Mouse (Mus musculus): ENCODE measurements around the gene Tpi1. TPM values are rescaled to one million over a fixed set of nuclear protein-coding genes. Genes with fewer than 3 reads are reported as not detected.

The Tpi1 gene
- polyA plus RNA-seq, 1 experiment from 2014 or later: 740 TPM

GRCm38 (mm10) chr6:124829799-124830700 lies 16.0 kb upstream of the Tpi1 start:
- Histone ChIP-seq H3K27ac (peak overlapping the region; percentile 91), H3K36me3 (peaks cover 55% of the 10 kb centered on the region), H3K4me2 (peak overlapping the region; percentile 72), H3K9me3 (no peaks in the 10 kb centered on the region), H3K27me3 (no peaks in the 10 kb centered on the region), H3K9ac (replicated peaks) (peak overlapping the region; percentile 69), H3K4me1 (replicated peaks) (peaks cover 32% of the 10 kb centered on the region), H3K4me3 (replicated peaks) (peak overlapping the region; percentile 59)
- ATAC-seq (ENCODE audit: insufficient number of reproducible peaks, insufficient read depth, low FRiP score, low TSS enrichment, low read depth): peak; percentile 86
- WGBS: 1% methylated on average over 38 of the region's 38 CpGs

- Histone ChIP-seq H3K27ac (peak within 1 kb of the TSS; percentile 91), H3K9me3 (no peaks in the 10 kb centered on the region), H3K27me3 (no peaks in the 10 kb centered on the region), H3K9ac (replicated peaks) (peak within 1 kb of the TSS; percentile 70), H3K36me3 (peaks cover 57% of the 10 kb centered on the region), H3K4me3 (replicated peaks) (peak within 1 kb of the TSS; percentile 59), H3K4me1 (replicated peaks) (peaks cover 31% of the 10 kb centered on the region), H3K4me2 (peak within 1 kb of the TSS; percentile 91)
- ATAC-seq (ENCODE audit: insufficient number of reproducible peaks, insufficient read depth, low FRiP score, low TSS enrichment, low read depth): peak; percentile 95
- under 1% methylated on average over 55 of the region's 55 CpGs for WGBS
Measured at GRCm38 (mm10) chr6:124828868-124829798, 15.0 kb upstream of the Tpi1 start, which contains the start of the genes Usp5 and Cdca3. Gene Usp5, minus strand, starts transcription at chr6:124829484. Gene Cdca3, plus strand, starts transcription at chr6:124829547.

GRCm38 (mm10) chr6:124828101-124828592 lies 14.1 kb upstream of the Tpi1 start:
- no peaks in the 10 kb centered on the region for H3K27me3 ChIP-seq
- peak overlapping the region; percentile 91 for H3K4me2 ChIP-seq
- ATAC-seq (ENCODE audit: insufficient number of reproducible peaks, insufficient read depth, low FRiP score, low TSS enrichment, low read depth): no peak
- peaks cover 57% of the 10 kb centered on the region for H3K36me3 ChIP-seq
- 24% methylated on average over 10 of the region's 10 CpGs for WGBS
- H3K9me3 ChIP-seq: no peaks in the 10 kb centered on the region
- peak overlapping the region; percentile 59 for H3K4me3 ChIP-seq (replicated peaks)
- H3K9ac ChIP-seq (replicated peaks): peak overlapping the region; percentile 70
- peak overlapping the region; percentile 3; the same call in 1 of the 2 replicates for H3K27ac ChIP-seq
- peaks cover 31% of the 10 kb centered on the region for H3K4me1 ChIP-seq (replicated peaks)

- no peak for ATAC-seq (ENCODE audit: insufficient number of reproducible peaks, insufficient read depth, low FRiP score, low TSS enrichment, low read depth)
- 98% methylated on average over 4 of the region's 4 CpGs for WGBS
Measured at GRCm38 (mm10) chr6:124822049-124822448, 8.0 kb upstream of the Tpi1 start.

GRCm38 (mm10) chr6:124820891-124821290 lies 6.8 kb upstream of the Tpi1 start:
- Histone ChIP-seq H3K4me1 (replicated peaks) (no peaks in the 10 kb centered on the region), H3K9ac (replicated peaks) (no peak overlapping the region), H3K9me3 (no peaks in the 10 kb centered on the region), H3K27me3 (no peaks in the 10 kb centered on the region), H3K4me3 (replicated peaks) (no peak overlapping the region), H3K4me2 (no peak overlapping the region), H3K36me3 (peaks cover 100% of the 10 kb centered on the region), H3K27ac (no peak overlapping the region)
- no peak for ATAC-seq (ENCODE audit: insufficient number of reproducible peaks, insufficient read depth, low FRiP score, low TSS enrichment, low read depth)
- 92% methylated on average over 5 of the region's 5 CpGs for WGBS

More at GRCm38 (mm10) chr6:124822049-124822448, 8.0 kb upstream of the Tpi1 start:
- Histone ChIP-seq H3K9me3 (no peaks in the 10 kb centered on the region), H3K4me1 (replicated peaks) (no peaks in the 10 kb centered on the region), H3K4me2 (no peak overlapping the region), H3K9ac (replicated peaks) (no peak overlapping the region), H3K4me3 (replicated peaks) (no peak overlapping the region), H3K27me3 (no peaks in the 10 kb centered on the region), H3K36me3 (peaks cover 99% of the 10 kb centered on the region), H3K27ac (no peak overlapping the region)

- peaks cover 11% of the 10 kb centered on the region for H3K4me1 ChIP-seq (replicated peaks)
- ATAC-seq (ENCODE audit: insufficient number of reproducible peaks, insufficient read depth, low FRiP score, low TSS enrichment, low read depth): no peak
- H3K9me3 ChIP-seq: no peaks in the 10 kb centered on the region
- peaks cover 81% of the 10 kb centered on the region for H3K36me3 ChIP-seq
- H3K9ac ChIP-seq (replicated peaks): no peak overlapping the region
- no peak overlapping the region for H3K27ac ChIP-seq
- H3K4me2 ChIP-seq: no peak overlapping the region
- 92% methylated on average over 8 of the region's 8 CpGs for WGBS
- H3K4me3 ChIP-seq (replicated peaks): no peak overlapping the region
- H3K27me3 ChIP-seq: no peaks in the 10 kb centered on the region
Measured at GRCm38 (mm10) chr6:124817971-124818370, 3.9 kb upstream of the Tpi1 start.

GRCm38 (mm10) chr6:124817563-124817962 lies 3.5 kb upstream of the Tpi1 start:
- Histone ChIP-seq H3K4me2 (no peak overlapping the region), H3K27ac (no peak overlapping the region), H3K4me3 (replicated peaks) (no peak overlapping the region), H3K9me3 (no peaks in the 10 kb centered on the region), H3K36me3 (peaks cover 78% of the 10 kb centered on the region), H3K9ac (replicated peaks) (no peak overlapping the region), H3K27me3 (no peaks in the 10 kb centered on the region), H3K4me1 (replicated peaks) (peaks cover 15% of the 10 kb centered on the region)
- WGBS: 94% methylated on average over 8 of the region's 8 CpGs
- ATAC-seq (ENCODE audit: insufficient number of reproducible peaks, insufficient read depth, low FRiP score, low TSS enrichment, low read depth): no peak

GRCm38 (mm10) chr6:124817125-124817524 lies 3.0 kb upstream of the Tpi1 start:
- H3K9me3 ChIP-seq: no peaks in the 10 kb centered on the region
- no peak overlapping the region for H3K4me2 ChIP-seq
- H3K4me1 ChIP-seq (replicated peaks): peaks cover 20% of the 10 kb centered on the region
- no peak overlapping the region for H3K27ac ChIP-seq
- 96% methylated on average over 11 of the region's 11 CpGs for WGBS
- H3K36me3 ChIP-seq: peaks cover 78% of the 10 kb centered on the region
- ATAC-seq (ENCODE audit: insufficient number of reproducible peaks, insufficient read depth, low FRiP score, low TSS enrichment, low read depth): no peak
- H3K9ac ChIP-seq (replicated peaks): no peak overlapping the region
- no peak overlapping the region for H3K4me3 ChIP-seq (replicated peaks)
- no peaks in the 10 kb centered on the region for H3K27me3 ChIP-seq

GRCm38 (mm10) chr6:124816611-124817010 lies 2.5 kb upstream of the Tpi1 start:
- Histone ChIP-seq H3K27ac (no peak overlapping the region), H3K4me2 (no peak overlapping the region), H3K36me3 (peaks cover 78% of the 10 kb centered on the region), H3K27me3 (no peaks in the 10 kb centered on the region), H3K4me1 (replicated peaks) (peaks cover 24% of the 10 kb centered on the region), H3K4me3 (replicated peaks) (no peak overlapping the region), H3K9ac (replicated peaks) (no peak overlapping the region), H3K9me3 (no peaks in the 10 kb centered on the region)
- no peak for ATAC-seq (ENCODE audit: insufficient number of reproducible peaks, insufficient read depth, low FRiP score, low TSS enrichment, low read depth)
- WGBS: 91% methylated on average over 4 of the region's 4 CpGs

- Histone ChIP-seq H3K9ac (replicated peaks) (0 out of 2 replicates have a peak overlapping the region, but pooled peaks have one; percentile 19), H3K9me3 (no peaks in the 10 kb centered on the region), H3K36me3 (peaks cover 77% of the 10 kb centered on the region), H3K4me1 (replicated peaks) (peaks cover 29% of the 10 kb centered on the region), H3K27me3 (no peaks in the 10 kb centered on the region), H3K27ac (peak overlapping the region; percentile 96), H3K4me3 (replicated peaks) (no peak overlapping the region), H3K4me2 (peak overlapping the region; percentile 80)
- no peak for ATAC-seq (ENCODE audit: insufficient number of reproducible peaks, insufficient read depth, low FRiP score, low TSS enrichment, low read depth)
- WGBS: 69% methylated on average over 9 of the region's 9 CpGs
Measured at GRCm38 (mm10) chr6:124814858-124815774, 1.0 kb upstream of the Tpi1 start.

Measured in limb, embryonic 12.5 days (tissue).